Mouse (Mus musculus) spleen, adult 2 months (tissue): ENCODE results near the gene Map4k1. TPM values are rescaled to one million over a fixed set of nuclear protein-coding genes. Genes with fewer than 3 reads are reported as not detected.

ENCODE experiments used
- DNase-seq, 2 experiments: peaks; one replicate each; pipeline versions ENCODE4 v3.0.0 to v3.0.0-alpha.2; 2012 to 2021; ENCODE audit warnings: low spot score in 2 of 2, low read depth in 1 of 2
- H3K27ac ChIP-seq: fragments of 200-500 bp; 2 replicates; pipeline ENCODE4 v1.5.1; 2012; ENCODE audit warnings: low read length, inconsistent platforms; ENCODE audit not compliant: insufficient read depth
- H3K27me3 ChIP-seq: fragments of 200-500 bp; 2 replicates; pipeline ENCODE4 v1.6.1; 2012; ENCODE audit warnings: mild to moderate bottlenecking, moderate library complexity, low read length, inconsistent platforms; ENCODE audit not compliant: control insufficient read depth, insufficient read depth
- H3K36me3 ChIP-seq: fragments of 200-500 bp; 2 replicates; pipeline ENCODE4 v1.6.1; 2012; ENCODE audit warnings: mild to moderate bottlenecking, low read length, inconsistent platforms; ENCODE audit not compliant: control insufficient read depth, insufficient read depth
- H3K4me1 ChIP-seq: fragments of 200-500 bp; 2 replicates; pipeline ENCODE4 v1.6.1; 2011; ENCODE audit warnings: inconsistent platforms; ENCODE audit not compliant: control insufficient read depth, insufficient read depth, insufficient read length
- H3K4me3 ChIP-seq: fragments of 200-500 bp; 2 replicates; pipeline ENCODE4 v1.5.1; 2011; ENCODE audit warnings: mild to moderate bottlenecking, inconsistent platforms; ENCODE audit not compliant: insufficient read depth, insufficient read length; ENCODE audit errors: extremely low read depth
- CTCF ChIP-seq: fragments of 200-500 bp; IDR thresholded peaks from 2 replicates; pipeline ENCODE4 v1.5.1; 2011; ENCODE audit warnings: mild to moderate bottlenecking, inconsistent platforms; ENCODE audit not compliant: insufficient read depth, insufficient read length, insufficient replicate concordance; ENCODE audit errors: extremely low read depth
- POLR2A ChIP-seq: fragments of 200-500 bp; IDR thresholded peaks from 2 replicates; pipeline ENCODE4 v1.6.1; 2011; ENCODE audit warnings: low read depth, low read length, inconsistent platforms
- WGBS: fragments of 180-500 bp; shearing (Covaris S2); methylation state at CpG from one replicate; pipeline ENCODE4 v1.1.7; 2018; 5-methylcytosine and 5-hydroxymethylcytosine counted together
- polyA plus RNA-seq: library from polyadenylated mRNA; depleted of rRNA; stranded (reverse); fragments of >200 nt; gene quantifications from 2 replicates; pipeline ENCODE4 v1.2.3, GENCODE M21; 2012; rRNA removed

Map4k1 gene
- polyA plus RNA-seq, 1 experiment, result 174 TPM

- Histone ChIP-seq H3K4me1 (peaks cover 10% of the 10 kb centered on the region), H3K27me3 (no peaks in the 10 kb centered on the region), H3K36me3 (no peaks in the 10 kb centered on the region), H3K4me3 (no peak overlapping the region), H3K27ac (no peak overlapping the region)
- 96% methylated on average over 9 of the region's 9 CpGs for WGBS
- TF ChIP-seq POLR2A (no peak), CTCF (no peak)
- no peak for DNase-seq
These were observed 62.5 kb downstream of the Map4k1 start for GRCm38 (mm10) chr7:29044302-29044701.

DNA sequence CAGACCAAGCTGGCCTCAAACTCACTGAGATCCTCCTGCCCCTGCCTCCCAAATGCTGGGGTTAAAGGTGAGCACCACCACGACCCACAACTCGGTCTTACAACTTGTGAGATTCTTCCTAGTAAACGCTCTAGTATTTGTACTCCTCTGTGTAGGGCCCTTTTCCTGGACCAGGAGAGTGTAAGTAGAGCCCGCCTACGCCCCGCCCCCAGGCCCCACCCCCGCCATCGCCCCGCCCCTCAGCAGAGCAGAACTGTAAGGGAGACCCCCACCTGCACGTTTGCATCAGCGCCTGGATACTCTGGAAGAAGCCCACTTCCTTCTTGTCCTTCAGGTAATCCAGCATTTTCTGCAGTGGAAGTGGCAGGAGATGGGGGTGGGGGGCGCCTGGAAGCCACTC is 64.7 kb downstream of the Map4k1 start:
- 44% methylated on average over 12 of the region's 12 CpGs for WGBS
- Histone ChIP-seq H3K27ac (no peak overlapping the region), H3K27me3 (no peaks in the 10 kb centered on the region), H3K4me3 (no peak overlapping the region), H3K36me3 (no peaks in the 10 kb centered on the region), H3K4me1 (no peaks in the 10 kb centered on the region)
- TF ChIP-seq CTCF, result no peak
- no peak for TF ChIP-seq POLR2A
- DNase-seq, result no peak

DNA sequence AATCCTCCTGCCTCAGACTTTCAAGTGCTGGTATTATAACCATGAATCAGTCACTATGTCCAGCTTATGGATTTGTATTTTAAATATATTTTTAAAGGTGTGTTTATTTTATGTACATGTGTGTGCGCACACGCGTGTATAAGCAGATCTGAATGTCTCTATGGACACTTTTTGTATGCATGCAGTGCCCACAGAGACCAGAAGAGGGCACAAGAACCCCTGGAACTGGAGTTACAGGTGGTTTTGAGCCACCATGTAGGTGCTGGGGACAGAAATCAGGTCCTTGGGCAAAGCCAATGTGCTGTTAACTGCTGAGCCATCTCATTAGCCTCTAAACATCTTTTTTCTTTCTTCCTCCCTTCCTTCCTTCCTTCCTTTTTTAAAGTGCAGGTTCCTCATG is 66.2 kb downstream of the Map4k1 start:
- no peak overlapping the region for H3K4me3 ChIP-seq

DNA sequence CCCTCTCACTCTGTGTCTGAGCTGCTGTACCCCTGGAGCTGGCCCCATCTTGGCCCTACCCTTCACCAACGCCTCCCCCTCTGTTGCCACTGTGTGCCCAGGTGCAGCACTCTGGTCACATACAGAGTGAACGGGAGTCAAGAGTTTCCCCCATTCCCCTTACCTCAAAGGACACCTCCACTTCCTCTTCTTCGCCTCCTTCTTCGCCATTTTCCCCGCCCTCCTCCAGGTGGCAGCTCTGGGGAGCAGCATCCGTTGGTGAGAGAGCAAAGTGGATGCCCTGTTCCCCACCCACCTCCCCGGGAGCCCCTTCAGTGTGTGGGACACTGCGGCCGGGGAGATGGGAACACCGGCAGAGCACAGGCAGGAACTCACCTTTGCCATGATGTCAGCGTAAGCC is 66.8 kb downstream of the Map4k1 start:
- no peak for DNase-seq
- Histone ChIP-seq H3K27me3 (peaks cover 4% of the 10 kb centered on the region; the same call in 1 of the 2 replicates), H3K27ac (no peak overlapping the region), H3K4me1 (no peaks in the 10 kb centered on the region), H3K36me3 (no peaks in the 10 kb centered on the region), H3K4me3 (no peak overlapping the region)
- WGBS, result 47% methylated on average over 11 of the region's 11 CpGs
- no peak for TF ChIP-seq POLR2A
- TF ChIP-seq CTCF, result no peak

More for the DNA sequence above, 66.2 kb downstream of the Map4k1 start:
- H3K4me1 ChIP-seq, result no peaks in the 10 kb centered on the region
- TF ChIP-seq CTCF (no peak), POLR2A (no peak)
- WGBS, result 87% methylated on average over 3 of the region's 3 CpGs
- H3K36me3 ChIP-seq, result no peaks in the 10 kb centered on the region
- no peak overlapping the region for H3K27ac ChIP-seq
- peaks cover 4% of the 10 kb centered on the region; the same call in 1 of the 2 replicates for H3K27me3 ChIP-seq
- no peak for DNase-seq

DNA sequence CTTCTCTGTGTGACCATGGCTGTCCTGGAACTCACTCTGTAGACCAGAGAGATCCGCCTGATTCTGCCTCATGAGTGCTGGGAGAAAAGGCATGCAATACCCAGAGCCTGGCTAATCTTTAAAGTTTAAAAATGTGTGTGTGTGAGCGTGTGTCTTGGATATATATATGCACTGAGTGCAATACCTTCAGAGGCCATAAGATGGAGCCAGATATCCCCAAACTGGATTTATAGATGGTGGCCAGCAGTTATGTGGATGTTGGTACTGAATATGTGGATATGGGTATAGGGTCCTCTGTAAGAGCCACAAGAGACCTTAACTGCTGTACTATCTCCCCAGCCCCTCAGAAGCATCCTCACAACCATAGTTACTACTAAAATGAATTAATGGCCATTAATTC is 68.9 kb downstream of the Map4k1 start:
- TF ChIP-seq POLR2A (no peak), CTCF (peak; percentile 6; the same call in 1 of the 2 replicates)
- Histone ChIP-seq H3K4me1 (no peaks in the 10 kb centered on the region), H3K4me3 (no peak overlapping the region), H3K27me3 (peaks cover 8% of the 10 kb centered on the region), H3K27ac (no peak overlapping the region), H3K36me3 (no peaks in the 10 kb centered on the region)
- 56% methylated on average over 2 of the region's 2 CpGs for WGBS
- no peak for DNase-seq

DNA sequence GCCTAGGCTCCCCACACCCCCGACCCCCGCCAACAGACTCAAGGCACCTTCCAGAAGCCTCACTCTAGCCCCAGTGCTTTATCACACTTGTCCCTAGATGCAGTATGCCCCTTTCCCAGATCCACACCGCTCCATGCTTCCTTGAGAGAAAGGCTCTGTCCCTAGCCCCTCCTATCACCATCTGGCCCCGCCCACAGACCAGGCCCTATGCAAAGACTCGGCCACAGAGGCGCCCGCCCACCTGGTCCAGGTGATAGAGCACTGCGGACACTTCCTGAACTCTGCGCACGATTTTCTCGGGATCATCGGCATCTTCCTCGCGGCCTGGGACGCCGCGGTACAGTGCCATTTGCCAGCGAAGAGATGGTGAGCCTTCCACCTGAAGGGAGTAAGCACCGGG is 71.0 kb downstream of the Map4k1 start:
- no peak for DNase-seq
- Histone ChIP-seq H3K4me1 (no peaks in the 10 kb centered on the region), H3K27me3 (peaks cover 8% of the 10 kb centered on the region), H3K4me3 (no peak overlapping the region), H3K27ac (no peak overlapping the region), H3K36me3 (no peaks in the 10 kb centered on the region)
- 11% methylated on average over 19 of the region's 19 CpGs for WGBS
- TF ChIP-seq POLR2A, result no peak
- TF ChIP-seq CTCF, result no peak

Other genes with a start within 250 kb of the Map4k1 start
- 34.5 and 41.9 TPM in 2 replicates for gene Mrps12, start 240.2 kb upstream of the Map4k1 start, polyA plus RNA-seq
- gene Sars2, start 240.1 kb upstream of the Map4k1 start, polyA plus RNA-seq, result 21.5 and 28.8 TPM in 2 replicates
- not detected in 2 replicates for gene Ccer2, start 225.9 kb upstream of the Map4k1 start, polyA plus RNA-seq
- 48.4 and 53.3 TPM in 2 replicates for gene Sirt2, start 215.3 kb upstream of the Map4k1 start, polyA plus RNA-seq
- 51.1 and 67.9 TPM in 2 replicates for gene Nfkbib, start 214.5 kb upstream of the Map4k1 start, polyA plus RNA-seq
- 35.4 and 36.4 TPM in 2 replicates for gene Rinl, start 193.1 kb upstream of the Map4k1 start, polyA plus RNA-seq
- 189 and 209 TPM in 2 replicates for gene Hnrnpl, start 173.5 kb upstream of the Map4k1 start, polyA plus RNA-seq
- 101 and 108 TPM in 2 replicates for gene Ech1, start 156.8 kb upstream of the Map4k1 start, polyA plus RNA-seq
- 11.6 and 13.3 TPM in 2 replicates for gene Lgals4, start 148.2 kb upstream of the Map4k1 start, polyA plus RNA-seq
- gene Lgals7, start 118.2 kb upstream of the Map4k1 start, polyA plus RNA-seq, result 0.34 and 0.48 TPM in 2 replicates
- 0.13 and 0.14 TPM in 2 replicates for gene Capn12, start 100.6 kb upstream of the Map4k1 start, polyA plus RNA-seq
- gene Actn4, start 19.7 kb upstream of the Map4k1 start, polyA plus RNA-seq, result 156 and 192 TPM in 2 replicates
- 218 and 234 TPM in 2 replicates for gene Eif3k, start 186 bp upstream of the Map4k1 start, polyA plus RNA-seq
- 0.27 TPM in 2 replicates for gene Ryr1, start 143.1 kb downstream of the Map4k1 start, polyA plus RNA-seq
- gene Rasgrp4, start 152.8 kb downstream of the Map4k1 start, polyA plus RNA-seq, result 16.4 and 22.5 TPM in 2 replicates
- gene Fam98c, start 174.2 kb downstream of the Map4k1 start, polyA plus RNA-seq, result 40.3 and 44.4 TPM in 2 replicates
- 0.52 and 0.84 TPM in 2 replicates for gene Ggn, start 188.2 kb downstream of the Map4k1 start, polyA plus RNA-seq
- 1.4 and 1.6 TPM in 2 replicates for gene Spred3, start 188.4 kb downstream of the Map4k1 start, polyA plus RNA-seq
- gene Psmd8, start 198.7 kb downstream of the Map4k1 start, polyA plus RNA-seq, result 82.0 and 91.1 TPM in 2 replicates
- 1.6 and 2.0 TPM in 2 replicates for gene Catsperg1, start 232.0 kb downstream of the Map4k1 start, polyA plus RNA-seq